14 mouse cellular contexts compared by ENCODE assay signal in the genomic region with DNA sequence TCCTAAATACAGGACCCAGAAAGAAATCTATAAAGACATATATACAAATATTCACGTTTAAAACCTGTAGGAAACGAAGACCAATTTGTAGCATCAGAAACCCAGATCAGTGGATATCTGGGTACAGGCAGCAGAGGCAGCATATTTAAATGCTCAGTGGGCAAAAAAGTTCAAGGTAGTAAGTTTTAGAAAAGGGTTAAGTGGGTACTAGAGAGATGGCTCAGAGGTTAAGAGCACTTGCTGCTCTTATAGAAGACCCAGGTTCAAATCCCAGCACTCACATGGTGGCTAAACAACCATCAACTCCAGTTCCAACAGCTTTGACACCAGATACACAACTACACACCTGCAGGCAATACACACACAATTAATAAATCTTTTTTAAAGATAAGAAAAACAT. TPM values are rescaled to one million over a fixed set of nuclear protein-coding genes. Genes with fewer than 3 reads are reported as not detected.
DNase-seq lines count a peak whose midpoint lies in the region; ATAC-seq lines count a peak whose summit lies in the region.
"Had no signal": no experiment of that assay in that cellular context is flagged by ENCODE, and none has a peak within 500 bp of the region (broad histone marks: within the 10 kb centered on the region; RNA-seq: fewer than 3 reads in every experiment).

No protein-coding gene starts in this region.

- ATAC-seq in heart, embryonic 15.5 days (replicated peaks; ENCODE audit: insufficient number of reproducible peaks, insufficient read depth, low FRiP score, low read depth) = no peak
- no peak for ATAC-seq in lung, embryonic 15.5 days (ENCODE audit: borderline replicate concordance, extremely low read depth, low FRiP score, low TSS enrichment)
- ATAC-seq in embryonic facial prominence, embryonic 13.5 days (ENCODE audit: insufficient number of reproducible peaks, insufficient read depth, low FRiP score, low TSS enrichment, low read depth) = no peak
- no peak for ATAC-seq in midbrain, embryonic 14.5 days (ENCODE audit: low FRiP score, low TSS enrichment)
- ATAC-seq: activated CD4-positive, CD25-positive, alpha-beta regulatory T cell, adult 4 months had no signal

- peak overlapping the region; percentile 91 for H3K4me2 ChIP-seq in heart, embryonic 15.5 days
- no peak overlapping the region for H3K4me2 ChIP-seq in lung, embryonic 15.5 days
- peak overlapping the region; percentile 74; the same call in 1 of the 2 replicates for H3K4me2 ChIP-seq in embryonic facial prominence, embryonic 13.5 days
- peak overlapping the region; percentile 94 for H3K4me2 ChIP-seq in midbrain, embryonic 14.5 days (ENCODE audit: low read length)

- 68% methylated on average over 2 of the region's 2 CpGs for WGBS in heart, embryonic 15.5 days
- 69% methylated on average over 2 of the region's 2 CpGs for WGBS in lung, embryonic 15.5 days
- WGBS in embryonic facial prominence, embryonic 13.5 days = 81% methylated on average over 2 of the region's 2 CpGs
- WGBS in midbrain, embryonic 14.5 days = 84% methylated on average over 2 of the region's 2 CpGs

- H3K9me3 ChIP-seq in heart, embryonic 15.5 days (replicated peaks) = no peaks in the 10 kb centered on the region
- H3K9me3 ChIP-seq in lung, embryonic 15.5 days = no peaks in the 10 kb centered on the region
- no peaks in the 10 kb centered on the region for H3K9me3 ChIP-seq in embryonic facial prominence, embryonic 13.5 days
- no peaks in the 10 kb centered on the region for H3K9me3 ChIP-seq in midbrain, embryonic 14.5 days (ENCODE audit: control insufficient read depth, low read length)

- no peaks in the 10 kb centered on the region for H3K27me3 ChIP-seq in heart, embryonic 15.5 days
- H3K27me3 ChIP-seq in lung, embryonic 15.5 days = no peaks in the 10 kb centered on the region
- H3K27me3 ChIP-seq in embryonic facial prominence, embryonic 13.5 days = no peaks in the 10 kb centered on the region
- H3K27me3 ChIP-seq in midbrain, embryonic 14.5 days (ENCODE audit: control insufficient read depth, insufficient read depth, low read length) = no peaks in the 10 kb centered on the region

- no peak for DNase-seq in heart, adult 8-10 months (ENCODE audit: low spot score)
- no peak for DNase-seq in lung, postnatal 4 days
- DNase-seq in midbrain, embryonic 14.5 days = no peak
- DNase-seq in layer of hippocampus, adult 11-12 months (ENCODE audit: low spot score) = no peak
- DNase-seq: cerebellum, adult 8-10 months; gastrocnemius, postnatal 25 days; heart, postnatal 36 days; kidney, adult 9 months; thymus, adult 2 months had no signal

- H3K36me3 ChIP-seq in heart, embryonic 15.5 days = 0 out of 2 replicates have a peak, but pooled peaks cover 7% of the 10 kb centered on the region
- no peaks in the 10 kb centered on the region for H3K36me3 ChIP-seq in lung, embryonic 15.5 days
- peaks cover 11% of the 10 kb centered on the region for H3K36me3 ChIP-seq in embryonic facial prominence, embryonic 13.5 days
- H3K36me3 ChIP-seq in midbrain, embryonic 14.5 days (ENCODE audit: control insufficient read depth, insufficient read depth, low read length) = peaks cover 11% of the 10 kb centered on the region; the same call in 1 of the 2 replicates

- H3K27ac ChIP-seq in heart, embryonic 15.5 days = no peak overlapping the region
- no peak overlapping the region for H3K27ac ChIP-seq in lung, embryonic 15.5 days
- H3K27ac ChIP-seq in embryonic facial prominence, embryonic 13.5 days = no peak overlapping the region
- no peak overlapping the region for H3K27ac ChIP-seq in midbrain, embryonic 14.5 days (replicated peaks; ENCODE audit: low read depth, low read length)
- H3K27ac ChIP-seq: layer of hippocampus, adult 2 months had no signal

- no peak overlapping the region for H3K4me3 ChIP-seq in heart, embryonic 15.5 days
- H3K4me3 ChIP-seq in lung, embryonic 15.5 days = peak overlapping the region; percentile 67; the same call in 1 of the 2 replicates
- peak overlapping the region; percentile 85 for H3K4me3 ChIP-seq in embryonic facial prominence, embryonic 13.5 days
- H3K4me3 ChIP-seq in midbrain, embryonic 14.5 days (replicated peaks; ENCODE audit: low read depth, low read length) = 0 out of 2 replicates have a peak overlapping the region, but pooled peaks have one; percentile 71

- peaks cover 9% of the 10 kb centered on the region for H3K4me1 ChIP-seq in heart, embryonic 15.5 days (replicated peaks)
- H3K4me1 ChIP-seq in lung, embryonic 15.5 days = peaks cover 15% of the 10 kb centered on the region
- peaks cover 13% of the 10 kb centered on the region for H3K4me1 ChIP-seq in embryonic facial prominence, embryonic 13.5 days
- peaks cover 11% of the 10 kb centered on the region; the same call in 1 of the 2 replicates for H3K4me1 ChIP-seq in midbrain, embryonic 14.5 days (ENCODE audit: control insufficient read depth, insufficient read depth, low read length)

- H3K9ac ChIP-seq in heart, embryonic 15.5 days = no peak overlapping the region
- no peak overlapping the region for H3K9ac ChIP-seq in lung, embryonic 15.5 days
- no peak overlapping the region for H3K9ac ChIP-seq in embryonic facial prominence, embryonic 13.5 days
- H3K9ac ChIP-seq in midbrain, embryonic 14.5 days (replicated peaks; ENCODE audit: low read length) = no peak overlapping the region

RNA-seq across cellular contexts. Expression of gene Ndufaf2, which starts 1.3 kb away (rescaled TPM):
- polyA plus RNA-seq in heart, embryonic 15.5 days (2015; fragmentation: Nextera tagmentation; extraction: Ambion mirVana) = 51.7 and 58.8 TPM in 2 replicates
- 10 to 100 TPM; 23.2 to 34.3 (median 28.8) TPM for total RNA-seq in heart, adult 8-10 months (2022)
- polyA plus RNA-seq in lung, embryonic 15.5 days (2015; fragmentation: Nextera tagmentation; extraction: Ambion mirVana) = 62.1 and 64.5 TPM in 2 replicates
- 101 TPM in 2 replicates for polyA plus RNA-seq in embryonic facial prominence, embryonic 13.5 days (2015; fragmentation: Nextera tagmentation; extraction: Ambion mirVana)
- 64.3 and 77.1 TPM in 2 replicates for polyA plus RNA-seq in midbrain, embryonic 14.5 days (2014; fragmentation: Nextera tagmentation; extraction: Ambion mirVana)

RNA-seq across cellular contexts. Expression of gene Ercc8, which starts 1.4 kb away (rescaled TPM):
- polyA plus RNA-seq in heart, embryonic 15.5 days (2015; fragmentation: Nextera tagmentation; extraction: Ambion mirVana) = 9.3 and 12.3 TPM in 2 replicates
- 1 to 10 TPM; 4.0 to 8.0 (median 5.6) TPM for total RNA-seq in heart, adult 8-10 months (2022)
- 16.5 and 17.4 TPM in 2 replicates for polyA plus RNA-seq in lung, embryonic 15.5 days (2015; fragmentation: Nextera tagmentation; extraction: Ambion mirVana)
- polyA plus RNA-seq in embryonic facial prominence, embryonic 13.5 days (2015; fragmentation: Nextera tagmentation; extraction: Ambion mirVana) = 20.2 and 22.9 TPM in 2 replicates
- 32.2 and 32.9 TPM in 2 replicates for polyA plus RNA-seq in midbrain, embryonic 14.5 days (2014; fragmentation: Nextera tagmentation; extraction: Ambion mirVana)

RNA-seq across cellular contexts. Expression of gene Elovl7, which starts 57.0 kb away (rescaled TPM):
- polyA plus RNA-seq in heart, embryonic 15.5 days (2015; fragmentation: Nextera tagmentation; extraction: Ambion mirVana) = 2.8 and 3.7 TPM in 2 replicates
- total RNA-seq in heart, adult 8-10 months (2022) = under 1 TPM; 0.14 to 0.34 (median 0.22) TPM
- polyA plus RNA-seq in lung, embryonic 15.5 days (2015; fragmentation: Nextera tagmentation; extraction: Ambion mirVana) = 10.2 and 11.5 TPM in 2 replicates
- 3.3 and 5.0 TPM in 2 replicates for polyA plus RNA-seq in embryonic facial prominence, embryonic 13.5 days (2015; fragmentation: Nextera tagmentation; extraction: Ambion mirVana)
- 1.1 and 1.5 TPM in 2 replicates for polyA plus RNA-seq in midbrain, embryonic 14.5 days (2014; fragmentation: Nextera tagmentation; extraction: Ambion mirVana)
